Mouse (Mus musculus): ENCODE data around the gene Gga3. TPM values are rescaled to one million over a fixed set of nuclear protein-coding genes. Genes with fewer than 3 reads are reported as not detected.

The Gga3 gene
- polyA plus RNA-seq, 2 experiments from 2014 or later: 35.0 to 43.9 TPM

DNA sequence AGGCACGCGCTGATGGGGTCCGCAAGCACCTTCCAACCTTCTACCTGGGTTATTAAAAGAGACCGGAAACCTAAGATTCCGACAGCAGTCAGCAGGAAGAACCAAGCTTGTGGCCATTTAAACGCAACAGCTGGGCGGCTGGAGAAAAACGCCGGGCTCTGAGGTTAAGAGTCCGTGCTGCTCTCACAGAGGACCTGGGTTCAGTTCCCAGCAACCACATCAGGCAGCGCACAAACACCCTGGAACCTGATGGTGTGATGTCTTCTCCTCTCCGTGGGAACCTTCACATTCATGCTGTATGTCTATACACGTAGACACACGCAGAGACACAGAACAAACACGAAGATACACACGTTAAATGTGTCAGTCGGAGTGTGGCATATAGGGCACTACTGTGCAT, 48.1 kb downstream of the Gga3 start:
- no peak for ATAC-seq

DNA sequence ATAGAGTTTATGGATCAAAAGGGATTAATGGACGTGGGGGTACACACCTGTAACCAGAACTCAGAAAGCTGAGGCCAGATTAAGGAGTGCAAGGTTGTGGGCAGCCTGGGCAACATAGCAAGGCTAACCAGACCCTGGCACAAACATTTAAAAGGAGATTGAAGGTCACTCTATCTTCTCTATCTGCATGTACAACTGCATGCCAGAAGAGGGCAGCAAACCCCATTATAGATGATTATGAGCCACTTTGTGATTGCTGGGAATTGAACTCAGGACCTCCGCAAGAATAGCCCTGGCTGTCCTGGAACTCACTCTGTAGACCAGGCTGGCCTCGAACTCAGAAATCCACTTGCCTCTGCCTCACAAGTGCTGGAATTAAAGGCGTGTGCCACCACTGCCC, 51.1 kb downstream of the Gga3 start:
- ATAC-seq: no peak

DNA sequence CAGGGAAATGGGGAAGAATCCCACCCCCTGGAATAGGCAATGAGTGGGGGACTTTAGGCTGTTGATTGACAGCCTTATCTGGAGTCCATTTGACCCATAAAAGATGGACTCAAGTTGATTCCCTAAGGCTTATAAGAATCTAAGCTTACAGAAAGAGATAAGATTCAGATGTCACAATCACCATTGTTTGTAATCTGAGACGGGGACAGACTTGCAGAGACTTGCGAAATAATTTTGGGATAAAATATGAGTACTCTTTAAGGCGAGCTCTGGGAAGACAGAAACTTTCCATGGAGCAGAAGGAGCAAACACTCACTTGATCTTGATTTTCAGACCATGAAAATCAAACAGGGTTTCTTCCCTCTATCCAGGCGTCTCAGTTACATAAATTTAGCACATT, 60.3 kb downstream of the Gga3 start:
- no peak for ATAC-seq

DNA sequence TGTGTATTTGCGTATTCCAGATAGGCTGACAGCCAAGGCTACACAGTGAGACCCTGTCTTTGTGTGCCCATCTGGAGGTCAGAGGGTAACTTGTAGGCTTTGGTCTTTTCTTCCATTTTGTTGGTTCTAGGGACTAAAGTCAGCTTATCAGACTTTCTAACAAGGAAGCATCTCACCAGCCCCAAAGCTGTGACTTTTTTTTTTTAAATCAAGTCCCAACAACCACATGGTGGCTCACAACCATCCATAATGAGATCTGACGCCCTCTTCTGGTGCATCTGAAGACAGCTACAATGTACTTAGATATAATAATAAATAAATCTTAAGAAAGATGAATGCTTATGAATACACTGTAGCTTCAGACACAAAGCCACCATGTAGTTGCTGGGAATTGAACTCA, 65.8 kb downstream of the Gga3 start:
- no peak for ATAC-seq

DNA sequence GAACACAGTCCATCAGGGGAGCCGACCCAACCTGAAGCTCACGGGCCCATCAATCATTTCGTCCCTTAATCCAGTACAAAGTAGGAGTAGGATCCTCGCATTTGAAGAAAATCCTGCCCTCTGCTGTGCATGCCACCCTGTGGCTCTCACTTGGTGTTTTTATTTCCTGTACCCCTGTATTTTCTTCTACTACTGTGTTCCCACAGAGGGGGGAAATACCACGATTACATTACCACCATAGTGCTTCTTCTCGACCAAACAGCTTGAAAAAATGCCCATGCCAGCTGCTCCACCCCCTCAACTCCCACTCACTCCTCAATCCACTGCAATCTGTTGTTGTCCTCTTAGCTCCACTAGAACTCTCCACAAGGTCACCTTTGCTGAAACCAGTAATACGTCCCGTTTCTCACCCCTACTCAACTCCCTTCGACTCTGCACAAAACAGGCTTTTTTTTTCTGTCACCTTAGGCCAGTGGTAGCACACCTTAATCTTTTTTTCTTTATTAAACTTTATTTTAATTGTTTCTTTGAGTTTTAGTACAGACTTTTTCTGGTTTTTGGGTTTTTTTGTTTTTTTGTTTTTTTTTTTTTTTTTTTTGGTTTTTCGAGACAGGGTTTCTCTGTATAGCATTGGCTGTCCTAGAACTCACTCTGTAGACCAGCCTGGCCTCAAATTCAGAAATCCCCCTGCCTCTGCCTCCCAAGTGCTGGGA, 66.8 kb downstream of the Gga3 start:
- ATAC-seq: no peak

DNA sequence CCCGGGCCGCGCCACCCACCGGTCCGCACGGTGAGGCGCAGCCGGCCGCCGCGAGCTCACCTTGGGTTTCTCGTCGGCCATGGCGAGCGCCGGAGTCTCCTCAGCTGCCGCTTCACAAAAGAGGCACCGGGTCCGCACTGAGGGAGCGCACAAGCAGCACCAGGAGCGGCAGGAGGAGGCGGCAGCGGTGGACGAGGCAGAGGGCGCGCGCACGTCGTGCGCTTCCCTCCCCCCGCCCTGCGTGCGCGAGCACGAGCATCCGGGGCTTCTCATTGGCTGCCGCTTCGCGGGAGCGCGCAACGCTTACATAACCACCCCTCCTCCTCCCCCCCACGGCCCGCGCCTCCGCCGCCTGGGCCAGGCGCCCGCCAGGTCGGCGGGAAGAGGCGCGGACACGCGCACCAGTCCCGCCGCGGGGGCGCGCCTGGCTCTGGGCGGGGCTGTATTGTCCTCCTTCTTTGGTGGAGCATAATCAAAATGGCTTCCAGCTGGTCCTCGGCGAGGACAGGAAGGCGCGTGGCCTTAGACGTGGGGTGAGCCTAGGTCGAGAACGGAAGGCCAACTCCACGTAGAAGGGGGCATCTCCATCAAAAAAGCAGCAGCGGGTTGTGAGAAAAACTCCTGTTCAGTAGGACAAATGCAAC, 67.7 kb downstream of the Gga3 start, which contains the start of gene Sumo2:
TSS of gene Sumo2 (minus strand) at position 239 of the 644 bp plus-strand sequence.
- ATAC-seq: peak; percentile 83

DNA sequence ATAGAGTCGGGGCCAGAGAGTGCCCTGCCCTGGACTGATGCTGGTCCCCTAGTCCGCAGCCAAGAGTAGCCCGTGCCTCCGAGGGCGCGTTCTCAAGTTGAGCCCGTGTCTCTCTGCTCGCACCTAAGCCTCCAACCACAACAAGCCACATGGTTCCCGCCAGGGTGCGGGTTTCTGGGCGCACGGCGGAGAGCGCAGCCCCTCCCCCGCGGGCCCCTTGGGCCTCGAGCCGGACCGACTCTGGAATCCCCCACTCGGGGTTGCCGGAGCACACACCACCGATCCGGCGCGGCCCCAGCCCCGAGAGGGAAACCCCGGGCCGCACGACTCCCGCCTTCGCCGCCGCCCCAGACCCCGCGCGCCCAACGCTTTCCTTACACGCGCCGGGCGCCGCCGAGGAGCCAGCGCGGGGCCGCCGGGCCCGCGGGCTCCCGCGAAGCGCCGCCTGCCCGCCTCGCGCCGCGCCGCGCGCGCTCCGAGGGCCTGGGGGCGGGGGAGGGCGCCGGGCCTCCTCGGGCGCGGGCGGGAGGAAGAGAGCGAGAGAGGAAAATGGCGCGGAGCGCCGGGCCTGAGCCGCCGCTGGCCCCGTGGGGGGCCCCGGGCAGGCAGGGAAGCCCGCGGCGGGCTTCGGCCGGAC, 68.3 kb downstream of the Gga3 start:
- peak; percentile 58 for ATAC-seq

DNA sequence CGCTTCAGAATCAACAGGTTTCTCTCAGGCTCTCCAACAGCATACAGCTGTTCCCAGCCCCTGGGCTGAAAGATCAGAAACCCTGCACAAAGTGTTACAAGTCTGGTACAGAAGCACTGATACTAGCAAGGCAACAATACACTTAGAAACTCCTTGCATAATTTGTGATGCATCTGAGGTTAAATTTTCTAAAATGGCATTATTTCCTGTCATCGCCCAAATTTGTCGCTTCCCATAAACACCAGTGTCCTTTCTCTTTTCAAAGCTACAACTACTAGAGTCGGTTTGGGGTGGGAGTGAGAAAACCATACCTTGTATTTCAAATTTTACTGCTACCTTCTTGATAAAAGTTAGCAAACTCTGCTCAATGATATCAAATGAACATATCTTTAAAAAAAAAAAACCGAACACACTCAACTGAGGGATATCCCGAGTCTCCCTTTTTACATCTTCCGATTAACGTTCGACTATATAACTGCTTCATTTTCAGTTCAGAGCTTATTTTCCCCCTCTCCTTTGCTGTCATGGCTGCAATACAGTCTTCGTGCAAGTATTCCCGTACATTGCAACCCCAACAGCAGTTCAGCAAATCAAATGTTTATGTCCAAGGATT, 69.0 kb downstream of the Gga3 start:
- no peak for ATAC-seq

Other genes with a start within 250 kb of the Gga3 start
- gene Hid1, start 236.3 kb downstream of the Gga3 start, polyA plus RNA-seq (2017; shearing (Covaris generic)): 1 to 10 TPM; 2.4 to 3.9 TPM
- gene Cdr2l, start 222.1 kb downstream of the Gga3 start, polyA plus RNA-seq (2017; shearing (Covaris generic)): not detected
- 100 to 1,000 TPM; 177 to 185 TPM for gene Mrpl58, start 200.3 kb downstream of the Gga3 start, polyA plus RNA-seq (2017; shearing (Covaris generic))
- gene Atp5h, start 184.1 kb downstream of the Gga3 start, polyA plus RNA-seq (2017; shearing (Covaris generic)): 100 to 1,000 TPM; 602 to 622 TPM
- 1 to 10 TPM; 8.3 to 9.1 TPM for gene Kctd2, start 183.9 kb downstream of the Gga3 start, polyA plus RNA-seq (2017; shearing (Covaris generic))
- gene Trim80, start 163.5 kb downstream of the Gga3 start, polyA plus RNA-seq (2017; shearing (Covaris generic)): not detected
- gene Slc16a5, start 141.6 kb downstream of the Gga3 start, polyA plus RNA-seq (2017; shearing (Covaris generic)): 1 to 10 TPM; 3.5 to 6.5 TPM
- 100 to 1,000 TPM in 1 of 2 experiments, 10 to 100 TPM in 1; 79.2 to 132 TPM for gene Armc7, start 128.4 kb downstream of the Gga3 start, polyA plus RNA-seq (2017; shearing (Covaris generic))
- gene Nt5c, start 112.2 kb downstream of the Gga3 start, polyA plus RNA-seq (2017; shearing (Covaris generic)): 100 to 1,000 TPM; 296 to 304 TPM
- gene Jpt1, start 89.7 kb downstream of the Gga3 start, polyA plus RNA-seq (2017; shearing (Covaris generic)): 100 to 1,000 TPM; 716 to 764 TPM
- 100 to 1,000 TPM; 676 to 678 TPM for gene Sumo2, start 67.8 kb downstream of the Gga3 start, polyA plus RNA-seq (2017; shearing (Covaris generic))
- 10 to 100 TPM; 64.4 to 82.5 TPM for gene Nup85, start 39.6 kb downstream of the Gga3 start, polyA plus RNA-seq (2017; shearing (Covaris generic))
- 10 to 100 TPM; 26.9 to 31.1 TPM for gene Mrps7, start 126 bp downstream of the Gga3 start, polyA plus RNA-seq (2017; shearing (Covaris generic))
- gene Mif4gd, start 8.9 kb upstream of the Gga3 start, polyA plus RNA-seq (2017; shearing (Covaris generic)): 100 to 1,000 TPM; 208 to 251 TPM
- 10 to 100 TPM; 93.6 to 98.8 TPM for gene Slc25a19, start 24.2 kb upstream of the Gga3 start, polyA plus RNA-seq (2017; shearing (Covaris generic))
- 10 to 100 TPM; 28.8 to 30.9 TPM for gene Grb2, start 104.5 kb upstream of the Gga3 start, polyA plus RNA-seq (2017; shearing (Covaris generic))
- 10 to 100 TPM in 1 of 2 experiments, 1 to 10 TPM in 1; 8.5 to 17.5 TPM for gene Tmem94, start 161.4 kb upstream of the Gga3 start, polyA plus RNA-seq (2017; shearing (Covaris generic))
- under 1 TPM; 0.69 to 0.85 TPM for gene Caskin2, start 209.6 kb upstream of the Gga3 start, polyA plus RNA-seq (2017; shearing (Covaris generic))
- 10 to 100 TPM; 11.0 to 16.2 TPM for gene Tsen54, start 210.7 kb upstream of the Gga3 start, polyA plus RNA-seq (2017; shearing (Covaris generic))
- gene Llgl2, start 220.0 kb upstream of the Gga3 start, polyA plus RNA-seq (2017; shearing (Covaris generic)): 10 to 100 TPM in 1 of 2 experiments, 1 to 10 TPM in 1; 7.9 to 11.1 TPM